Mouse (Mus musculus) cerebellum, adult 2 months (tissue): Measurements from ENCODE around the gene Mrps21.

Source experiments
- CTCF ChIP-seq: fragments of 200-500 bp; IDR thresholded peaks from 2 replicates; pipeline ENCODE4 v1.5.1; 2011; ENCODE audit warnings: low read depth, mild to moderate bottlenecking, control low read depth, low read length, moderate library complexity, borderline replicate concordance; ENCODE audit not compliant: insufficient read depth
- POLR2A ChIP-seq: fragments of 200-500 bp; IDR thresholded peaks from 2 replicates; pipeline ENCODE4 v1.6.1; 2011; ENCODE audit warnings: low read length, control low read depth, borderline replicate concordance; ENCODE audit not compliant: insufficient read depth

DNA sequence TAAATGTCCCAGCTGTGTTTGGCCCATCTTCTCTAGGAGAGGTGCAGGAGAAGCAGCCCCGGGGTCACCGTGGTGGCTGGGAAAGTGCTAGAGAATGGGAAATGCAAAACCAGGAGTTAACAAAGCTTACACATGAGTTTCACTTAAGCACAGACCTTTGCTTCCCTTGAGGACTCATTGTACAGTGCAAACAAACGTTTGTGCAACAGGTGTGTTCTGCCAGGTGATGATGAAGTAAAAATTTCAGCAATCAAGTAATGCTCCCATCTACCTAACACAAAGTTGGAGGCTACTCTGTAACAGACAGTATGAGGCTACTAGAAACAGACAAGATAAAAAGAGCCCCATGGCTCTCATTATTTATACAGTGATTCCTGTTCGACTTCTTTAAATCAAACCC lies 7.7 kb upstream of the Mrps21 start:
- TF ChIP-seq POLR2A (no peak), CTCF (no peak)
